Mouse (Mus musculus): Measurements from ENCODE around the gene Col1a1. TPM values are rescaled to one million over a fixed set of nuclear protein-coding genes. Genes with fewer than 3 reads are reported as not detected.

The Col1a1 gene
- total and polyA plus RNA-seq, 2 experiments from 2014 or later: 44.7 to 65.4 TPM

GRCm38 (mm10) chr11:94924977-94925376, 11.0 kb upstream of the Col1a1 start:
- DNase-seq (ENCODE audit: low spot score): no peak
- H3K4me1 ChIP-seq (ENCODE audit: insufficient read depth, low read length): no peaks in the 10 kb centered on the region
- WGBS: 95% methylated on average over 4 of the region's 4 CpGs
- TF ChIP-seq CTCF (IDR thresholded peaks at IDR 0.05): no peak
- H3K4me2 ChIP-seq (ENCODE audit: low read depth, low read length, poor library complexity, severe bottlenecking): no peak overlapping the region
- H3K9me3 ChIP-seq (ENCODE audit: low read length): no peaks in the 10 kb centered on the region
- H3K9ac ChIP-seq (replicated peaks; ENCODE audit: low read length, poor library complexity, severe bottlenecking): no peak overlapping the region
- no peaks in the 10 kb centered on the region for H3K36me3 ChIP-seq (ENCODE audit: insufficient read depth, low read length)
- no peaks in the 10 kb centered on the region; the same call in 1 of the 2 replicates for H3K27me3 ChIP-seq (ENCODE audit: insufficient read depth, low read length)
- no peak overlapping the region for H3K4me3 ChIP-seq (ENCODE audit: low read depth, low read length)
- no peak for ATAC-seq (ENCODE audit: low FRiP score)
- no peak overlapping the region for H3K27ac ChIP-seq (ENCODE audit: low read depth, low read length)

GRCm38 (mm10) chr11:94926431-94926830, 9.6 kb upstream of the Col1a1 start:
- 71% methylated on average over 11 of the region's 11 CpGs for WGBS
- DNase-seq (ENCODE audit: low spot score): no peak
- Histone ChIP-seq H3K4me1 (ENCODE audit: insufficient read depth, low read length) (no peaks in the 10 kb centered on the region), H3K4me3 (ENCODE audit: low read depth, low read length) (no peak overlapping the region), H3K9ac (replicated peaks; ENCODE audit: low read length, poor library complexity, severe bottlenecking) (no peak overlapping the region), H3K27me3 (ENCODE audit: insufficient read depth, low read length) (no peaks in the 10 kb centered on the region; the same call in 1 of the 2 replicates), H3K27ac (ENCODE audit: low read depth, low read length) (no peak overlapping the region), H3K36me3 (ENCODE audit: insufficient read depth, low read length) (no peaks in the 10 kb centered on the region), H3K4me2 (ENCODE audit: low read depth, low read length, poor library complexity, severe bottlenecking) (no peak overlapping the region), H3K9me3 (ENCODE audit: low read length) (no peaks in the 10 kb centered on the region)
- TF ChIP-seq CTCF (IDR thresholded peaks at IDR 0.05): no peak
- ATAC-seq (ENCODE audit: low FRiP score): no peak

GRCm38 (mm10) chr11:94927771-94928291, 8.2 kb upstream of the Col1a1 start:
- H3K4me3 ChIP-seq (ENCODE audit: low read depth, low read length): no peak overlapping the region
- no peaks in the 10 kb centered on the region for H3K36me3 ChIP-seq (ENCODE audit: insufficient read depth, low read length)
- DNase-seq (ENCODE audit: low spot score) (no peak), ATAC-seq (ENCODE audit: low FRiP score) (no peak)
- H3K9ac ChIP-seq (replicated peaks; ENCODE audit: low read length, poor library complexity, severe bottlenecking): no peak overlapping the region
- no peaks in the 10 kb centered on the region for H3K9me3 ChIP-seq (ENCODE audit: low read length)
- H3K4me2 ChIP-seq (ENCODE audit: low read depth, low read length, poor library complexity, severe bottlenecking): no peak overlapping the region
- 34% methylated on average over 5 of the region's 5 CpGs for WGBS
- no peak for TF ChIP-seq CTCF (IDR thresholded peaks at IDR 0.05)
- H3K4me1 ChIP-seq (ENCODE audit: insufficient read depth, low read length): no peaks in the 10 kb centered on the region
- H3K27me3 ChIP-seq (ENCODE audit: insufficient read depth, low read length): peaks cover 7% of the 10 kb centered on the region
- H3K27ac ChIP-seq (ENCODE audit: low read depth, low read length): no peak overlapping the region

GRCm38 (mm10) chr11:94928820-94929219, 7.2 kb upstream of the Col1a1 start:
- DNase-seq (ENCODE audit: low spot score) (peak; percentile 60), ATAC-seq (ENCODE audit: low FRiP score) (peak; percentile 72; the same call in 1 of the 2 replicates)
- no peak overlapping the region for H3K9ac ChIP-seq (replicated peaks; ENCODE audit: low read length, poor library complexity, severe bottlenecking)
- peaks cover 11% of the 10 kb centered on the region for H3K27me3 ChIP-seq (ENCODE audit: insufficient read depth, low read length)
- H3K9me3 ChIP-seq (ENCODE audit: low read length): no peaks in the 10 kb centered on the region
- no peak for TF ChIP-seq CTCF (IDR thresholded peaks at IDR 0.05)
- no peak overlapping the region for H3K4me2 ChIP-seq (ENCODE audit: low read depth, low read length, poor library complexity, severe bottlenecking)
- H3K4me3 ChIP-seq (ENCODE audit: low read depth, low read length): no peak overlapping the region
- no peaks in the 10 kb centered on the region for H3K4me1 ChIP-seq (ENCODE audit: insufficient read depth, low read length)
- H3K36me3 ChIP-seq (ENCODE audit: insufficient read depth, low read length): no peaks in the 10 kb centered on the region
- WGBS: 6% methylated on average over 13 of the region's 13 CpGs
- H3K27ac ChIP-seq (ENCODE audit: low read depth, low read length): no peak overlapping the region

- H3K4me2 ChIP-seq (ENCODE audit: low read depth, low read length, poor library complexity, severe bottlenecking): no peak overlapping the region
- 47% methylated on average over 9 of the region's 9 CpGs for WGBS
- DNase-seq (ENCODE audit: low spot score) (no peak), ATAC-seq (ENCODE audit: low FRiP score) (no peak)
- H3K4me3 ChIP-seq (ENCODE audit: low read depth, low read length): no peak overlapping the region
- H3K27me3 ChIP-seq (ENCODE audit: insufficient read depth, low read length): peaks cover 14% of the 10 kb centered on the region
- H3K36me3 ChIP-seq (ENCODE audit: insufficient read depth, low read length): no peaks in the 10 kb centered on the region
- no peaks in the 10 kb centered on the region for H3K9me3 ChIP-seq (ENCODE audit: low read length)
- H3K9ac ChIP-seq (replicated peaks; ENCODE audit: low read length, poor library complexity, severe bottlenecking): no peak overlapping the region
- no peak for TF ChIP-seq CTCF (IDR thresholded peaks at IDR 0.05)
- no peak overlapping the region for H3K27ac ChIP-seq (ENCODE audit: low read depth, low read length)
- H3K4me1 ChIP-seq (ENCODE audit: insufficient read depth, low read length): no peaks in the 10 kb centered on the region
These were observed 6.4 kb upstream of the Col1a1 start for GRCm38 (mm10) chr11:94929599-94929998.

- TF ChIP-seq CTCF (IDR thresholded peaks at IDR 0.05): no peak
- Histone ChIP-seq H3K27me3 (ENCODE audit: insufficient read depth, low read length) (peaks cover 16% of the 10 kb centered on the region), H3K4me1 (ENCODE audit: insufficient read depth, low read length) (no peaks in the 10 kb centered on the region), H3K4me3 (ENCODE audit: low read depth, low read length) (no peak overlapping the region), H3K4me2 (ENCODE audit: low read depth, low read length, poor library complexity, severe bottlenecking) (no peak overlapping the region), H3K36me3 (ENCODE audit: insufficient read depth, low read length) (no peaks in the 10 kb centered on the region), H3K9ac (replicated peaks; ENCODE audit: low read length, poor library complexity, severe bottlenecking) (no peak overlapping the region), H3K9me3 (ENCODE audit: low read length) (no peaks in the 10 kb centered on the region), H3K27ac (ENCODE audit: low read depth, low read length) (no peak overlapping the region)
- ATAC-seq (ENCODE audit: low FRiP score): no peak
- DNase-seq (ENCODE audit: low spot score): no peak
- 60% methylated on average over 4 of the region's 4 CpGs for WGBS
These were observed 5.9 kb upstream of the Col1a1 start for GRCm38 (mm10) chr11:94930151-94930550.

Data from midbrain, postnatal 0 days (tissue).